Mouse (Mus musculus) CH12.LX (cell line): Measurements from ENCODE around the gene Msmp. TPM values are rescaled to one million over a fixed set of nuclear protein-coding genes. Genes with fewer than 3 reads are reported as not detected.
A peak's percentile ranks its signal among the peaks of the same experiment; 100 is the strongest.

Experiments
- DNase-seq: peaks from one replicate; pipeline ENCODE4 v3.0.0-alpha.2; 2013; ENCODE audit errors: extremely low read depth
- H3K27ac ChIP-seq: 2 replicates; pipeline ENCODE4 v1.5.1; 2012; ENCODE audit warnings: low read depth, mild to moderate bottlenecking, control low read depth, moderate library complexity; ENCODE audit not compliant: insufficient read depth
- H3K27me3 ChIP-seq: replicated peaks from 2 replicates; pipeline ENCODE3; 2012; ENCODE audit warnings: inconsistent platforms
- H3K36me3 ChIP-seq, 2 experiments: replicated peaks in 1 of 2; 2 replicates each; pipeline versions ENCODE3 to v1.6.1; 2012; ENCODE audit warnings: inconsistent platforms in 1 of 2, low read length in 1 of 2, mild to moderate bottlenecking in 1 of 2, mixed read lengths in 1 of 2, moderate library complexity in 1 of 2; ENCODE audit not compliant: control insufficient read depth in 1 of 2, insufficient read depth in 1 of 2
- H3K4me1 ChIP-seq, 2 experiments: 2 replicates each; pipeline ENCODE4 v1.6.1; 2012; ENCODE audit warnings: inconsistent platforms in 1 of 2, moderate library complexity in 1 of 2; ENCODE audit not compliant: insufficient read depth in 2 of 2, control insufficient read depth in 1 of 2
- H3K4me2 ChIP-seq: 2 replicates; pipeline ENCODE4 v1.6.1; 2012; ENCODE audit warnings: low read depth, mild to moderate bottlenecking, control low read depth; ENCODE audit not compliant: poor library complexity, insufficient read depth, severe bottlenecking
- H3K4me3 ChIP-seq, 3 experiments: fragments of 150-350 bp in 1 of 3; sonication (generic) in 1 of 3; replicated peaks in 1 of 3; 2 replicates each; pipeline versions ENCODE3 to v1.5.1; 2011 to 2012; ENCODE audit warnings: low read depth in 2 of 3, low read length in 2 of 3, mild to moderate bottlenecking in 2 of 3, moderate library complexity in 2 of 3, control low read depth in 1 of 3, improper control_type of control experiment in 1 of 3, inconsistent platforms in 1 of 3, mixed read lengths in 1 of 3; ENCODE audit not compliant: poor library complexity in 1 of 3
- H3K79me2 ChIP-seq: replicated peaks from 2 replicates; pipeline ENCODE4 v1.6.1; 2012; ENCODE audit warnings: mild to moderate bottlenecking, moderate library complexity; ENCODE audit not compliant: control insufficient read depth, poor library complexity, insufficient read depth, severe bottlenecking; ENCODE audit errors: extremely low read depth
- H3K9ac ChIP-seq: 2 replicates; pipeline ENCODE4 v1.6.1; 2012; ENCODE audit warnings: low read depth, mild to moderate bottlenecking, control low read depth, moderate library complexity; ENCODE audit not compliant: insufficient read depth
- H3K9me3 ChIP-seq: replicated peaks from 2 replicates; pipeline ENCODE3; 2012; ENCODE audit warnings: low read length, inconsistent platforms, mixed read lengths
- BHLHE40 ChIP-seq: IDR thresholded peaks from 2 replicates; pipeline ENCODE4 v1.6.1; 2011; ENCODE audit warnings: mild to moderate bottlenecking, low read depth, low read length, improper control_type of control experiment
- CHD1 ChIP-seq: IDR thresholded peaks from 2 replicates; pipeline ENCODE4 v1.6.1; 2012; ENCODE audit warnings: low read depth, low read length, improper control_type of control experiment, inconsistent platforms
- CHD2 ChIP-seq: IDR thresholded peaks from 2 replicates; pipeline ENCODE4 v1.6.1; 2011; ENCODE audit warnings: low read length, improper control_type of control experiment
- E2F4 ChIP-seq: IDR thresholded peaks from 2 replicates; pipeline ENCODE4 v1.6.1; 2011; ENCODE audit warnings: low read depth, low read length, improper control_type of control experiment; ENCODE audit not compliant: insufficient replicate concordance
- ELF1 ChIP-seq: IDR thresholded peaks from 2 replicates; pipeline ENCODE4 v1.6.1; 2014; ENCODE audit warnings: low read depth, mild to moderate bottlenecking, inconsistent platforms, low read length, improper control_type of control experiment
- EP300 ChIP-seq: IDR thresholded peaks from 2 replicates; pipeline ENCODE4 v1.6.1; 2011; ENCODE audit warnings: low read length, improper control_type of control experiment
- ETS1 ChIP-seq: conservative IDR thresholded peaks from 2 replicates; pipeline ENCODE4 v1.6.1; 2012; ENCODE audit warnings: low read depth, mild to moderate bottlenecking, inconsistent platforms, low read length, improper control_type of control experiment, moderate library complexity
- GABPA ChIP-seq: IDR thresholded peaks from 2 replicates; pipeline ENCODE4 v1.6.1; 2012; ENCODE audit warnings: low read depth, low read length, improper control_type of control experiment, inconsistent platforms; ENCODE audit not compliant: insufficient replicate concordance
- KAT2A ChIP-seq: IDR thresholded peaks from 2 replicates; pipeline ENCODE4 v1.6.1; 2012; ENCODE audit warnings: low read length, improper control_type of control experiment, inconsistent platforms; ENCODE audit not compliant: insufficient replicate concordance
- MAFK ChIP-seq: IDR thresholded peaks from 2 replicates; pipeline ENCODE4 v1.6.1; 2011; ENCODE audit warnings: low read length, improper control_type of control experiment; ENCODE audit not compliant: insufficient replicate concordance
- MAX ChIP-seq: IDR thresholded peaks from 2 replicates; pipeline ENCODE4 v1.6.1; 2011; ENCODE audit warnings: low read length, improper control_type of control experiment
- MXI1 ChIP-seq: IDR thresholded peaks from 2 replicates; pipeline ENCODE4 v1.6.1; 2011; ENCODE audit warnings: mild to moderate bottlenecking, low read depth, low read length, improper control_type of control experiment
- MYC ChIP-seq: IDR thresholded peaks from 2 replicates; pipeline ENCODE4 v1.6.1; 2011; ENCODE audit warnings: low read depth, mild to moderate bottlenecking, improper control_type of control experiment, low read length
- NELFE ChIP-seq: IDR thresholded peaks from 2 replicates; pipeline ENCODE4 v1.6.1; 2011; ENCODE audit warnings: low read depth, low read length, improper control_type of control experiment
- POLR2A ChIP-seq: IDR thresholded peaks from 2 replicates; pipeline ENCODE4 v1.6.1; 2011; ENCODE audit warnings: low read depth, mild to moderate bottlenecking, improper control_type of control experiment, low read length
- RAD21 ChIP-seq: IDR thresholded peaks from 2 replicates; pipeline ENCODE4 v1.6.1; 2011; ENCODE audit warnings: low read depth, mild to moderate bottlenecking, low read length, improper control_type of control experiment, moderate library complexity
- RCOR1 ChIP-seq: conservative IDR thresholded peaks from 2 replicates; pipeline ENCODE4 v1.6.1; 2012; ENCODE audit warnings: low read depth, mild to moderate bottlenecking, inconsistent platforms, low read length, improper control_type of control experiment
- SIN3A ChIP-seq: IDR thresholded peaks from 2 replicates; pipeline ENCODE4 v1.6.1; 2012; ENCODE audit warnings: low read length, improper control_type of control experiment, inconsistent platforms
- TBP ChIP-seq: conservative IDR thresholded peaks from 2 replicates; pipeline ENCODE4 v1.6.1; 2011; ENCODE audit warnings: low read depth, low read length, improper control_type of control experiment
- UBTF ChIP-seq: IDR thresholded peaks from 2 replicates; pipeline ENCODE4 v1.6.1; 2012; ENCODE audit warnings: low read depth, mild to moderate bottlenecking, inconsistent platforms, low read length, improper control_type of control experiment, moderate library complexity
- USF1 ChIP-seq: IDR thresholded peaks from 2 replicates; pipeline ENCODE4 v1.6.1; 2014; ENCODE audit warnings: low read depth, mild to moderate bottlenecking, inconsistent platforms, low read length, improper control_type of control experiment
- USF2 ChIP-seq: conservative IDR thresholded peaks from 2 replicates; pipeline ENCODE4 v1.6.1; 2011; ENCODE audit warnings: low read depth, low read length, improper control_type of control experiment
- ZC3H11A ChIP-seq: IDR thresholded peaks from 2 replicates; pipeline ENCODE4 v1.6.1; 2012; ENCODE audit warnings: low read depth, mild to moderate bottlenecking, inconsistent platforms, low read length, improper control_type of control experiment
- ZKSCAN1 ChIP-seq: IDR thresholded peaks from 2 replicates; pipeline ENCODE4 v1.6.1; 2012; ENCODE audit warnings: low read depth, inconsistent platforms, low read length, improper control_type of control experiment, borderline replicate concordance
- dilution Hi-C: fragments of 300-500 bp; cut with MboI; formaldehyde crosslinking; loops from 2 replicates; pipeline ENCODE4 v1.14.3; 2020; ENCODE audit warnings: low sequenced_read_pairs; ENCODE audit not compliant: extremely low pct_unique_long_range_greater_than_20kb, extremely low pct_ligation_motif_present
- in situ Hi-C: fragments of 300-500 bp; cut with MboI; formaldehyde crosslinking; loops from 3 replicates; pipeline ENCODE4 v1.14.3; 2019; ENCODE audit warnings: low sequenced_read_pairs, low pct_ligation_motif_present, low pct_unique_long_range_greater_than_20kb, mixed read lengths
- polyA plus RNA-seq: library from polyadenylated mRNA; unstranded; fragments of >175 nt; gene quantifications from 2 replicates; pipeline ENCODE4 v1.2.1, GENCODE M21; 2012; ENCODE audit warnings: low read depth; ENCODE audit not compliant: insufficient read length
- total RNA-seq, 2 experiments: library from RNA; depleted of rRNA; stranded (reverse); fragments of 300-350 nt in 1 of 2; fragments of >200 nt in 1 of 2; gene quantifications; 2 replicates each; pipeline ENCODE4 v1.2.3; 2012 to 2014

Gene Msmp
- total and polyA plus RNA-seq, 3 experiments = 0.72 to 5.9 TPM; not detected in 1

GRCm38 (mm10) chr4:43629106-43629817 lies 45.0 kb upstream of the Msmp start:
- Histone ChIP-seq H3K4me1 (no peaks in the 10 kb centered on the region), H3K27me3 (peaks cover 65% of the 10 kb centered on the region), H3K4me2 (peak overlapping the region; percentile 52; the same call in 1 of the 2 replicates), H3K9ac (no peak overlapping the region; the same call in 1 of the 2 replicates), H3K36me3 (no peaks in the 10 kb centered on the region), H3K79me2 (no peaks in the 10 kb centered on the region), H3K9me3 (peaks cover 26% of the 10 kb centered on the region), H3K27ac (no peak overlapping the region), H3K4me3 (no peak overlapping the region)
- dilution Hi-C loops (no loop called here), in situ Hi-C loops (loop anchor here (10.0 kb wide), 1 partner anchor 86 kb away; the partner anchor contains the start of gene Olfr71)
- no peak for DNase-seq
- TF ChIP-seq ZKSCAN1 (no peak), RAD21 (no peak), EP300 (no peak), CHD2 (peak; percentile 98), USF2 (no peak), POLR2A (peak; percentile 45; the same call in 1 of the 2 replicates), CHD1 (no peak), MAFK (no peak), TBP (no peak), UBTF (no peak), ELF1 (no peak), MXI1 (0 out of 2 replicates have a peak, but pooled peaks have one; percentile 23), GABPA (no peak), MYC (no peak), ZC3H11A (no peak), SIN3A (no peak), KAT2A (no peak), RCOR1 (no peak), USF1 (no peak), MAX (peak; percentile 72; the same call in 1 of the 2 replicates), E2F4 (no peak), BHLHE40 (no peak), NELFE (no peak), ETS1 (no peak)
